Mouse (Mus musculus) left cerebral cortex, postnatal 14 days (tissue): Measurements from ENCODE around the gene Ccni. TPM values are rescaled to one million over a fixed set of nuclear protein-coding genes. Genes with fewer than 3 reads are reported as not detected.

Experiments used
- DNase-seq, 2 experiments: peaks; one replicate each; pipeline ENCODE4 v3.0.0; 2021 to 2022; ENCODE audit warnings: low spot score in 2 of 2, mixed read lengths in 1 of 2
- intact Hi-C: fragments of 180-260 bp; cut with DNase I; formaldehyde crosslinking; loops from one replicate; pipeline ENCODE4 v1.15.1; 2025
- total RNA-seq, 2 experiments: library from RNA; stranded (reverse); gene quantifications; 2 replicates each; pipeline ENCODE4 v1.2.3; 2021

The Ccni gene
- total RNA-seq, 2 experiments from 2014 or later, result 304 to 308 TPM

- intact Hi-C loops, result no loop called here
- no peak for DNase-seq
Observed at GRCm38 (mm10) chr5:93145504-93145903, 60.8 kb downstream of the Ccni start.

- DNase-seq, result no peak
- intact Hi-C loops, result no loop called here
Observed at GRCm38 (mm10) chr5:93144874-93145273, 61.4 kb downstream of the Ccni start.

- intact Hi-C loops, result no loop called here
- DNase-seq, result no peak
Observed at GRCm38 (mm10) chr5:93143360-93144091, 62.8 kb downstream of the Ccni start.

- intact Hi-C loops, result no loop called here
- DNase-seq, result no peak
Observed at GRCm38 (mm10) chr5:93140747-93141146, 65.5 kb downstream of the Ccni start.

- DNase-seq, result peak in 1 of 2 experiments; percentile 51
- intact Hi-C loops, result no loop called here
Observed at GRCm38 (mm10) chr5:93139350-93139749, 66.9 kb downstream of the Ccni start.

- intact Hi-C loops, result no loop called here
- DNase-seq, result peak; percentile 53 to 80
Observed at GRCm38 (mm10) chr5:93136956-93137586, 69.2 kb downstream of the Ccni start.

- intact Hi-C loops, result no loop called here
- no peak for DNase-seq
Observed at GRCm38 (mm10) chr5:93135368-93136107, 70.8 kb downstream of the Ccni start.

- peak; percentile 47 to 60 for DNase-seq
- intact Hi-C loops, result no loop called here
Observed at GRCm38 (mm10) chr5:93133445-93134244, 72.7 kb downstream of the Ccni start.

Other genes starting within 250 kb of the Ccni start
- 1 to 10 TPM; 5.2 to 6.8 TPM for gene Sowahb, start 161.5 kb downstream of the Ccni start, total RNA-seq
- 100 to 1,000 TPM; 201 to 209 TPM for gene Sept11, start 113.1 kb downstream of the Ccni start, total RNA-seq
- 1 to 10 TPM in 1 of 2 experiments, under 1 TPM in 1; 0.42 to 1.4 TPM for gene 2010109A12Rik, start within 50 bp of the Ccni start, total RNA-seq
- 10 to 100 TPM; 38.4 to 40.9 TPM for gene Ccng2, start 60.8 kb upstream of the Ccni start, total RNA-seq